Mouse (Mus musculus): Measurements from ENCODE around the gene Olfr1055.
"Not testable (repeated sequence)": the region's sequence is repeated elsewhere in the genome, so short reads cannot be mapped to it uniquely, and the experiment has no call there.

Gene Olfr1055

GRCm38 (mm10) chr2:86350184-86350583 lies at the start of gene Olfr1055:
Gene Olfr1055 (minus strand): TSS chr2:86350284.
- no peak for DNase-seq

- DNase-seq = no peak
Measured at GRCm38 (mm10) chr2:86395114-86395513, 45.0 kb upstream of the Olfr1055 start.

- DNase-seq = not testable (repeated sequence)
Measured at GRCm38 (mm10) chr2:86388461-86388860, 38.4 kb upstream of the Olfr1055 start, which contains the start of gene Olfr1058. Gene Olfr1058 (minus strand): TSS chr2:86388561.

GRCm38 (mm10) chr2:86378293-86378692 lies 28.2 kb upstream of the Olfr1055 start, which contains the start of gene Olfr1057:
Gene Olfr1057 (minus strand): TSS chr2:86378393.
- DNase-seq = no peak

- DNase-seq = not testable (repeated sequence)
Measured at GRCm38 (mm10) chr2:86366342-86366741, 16.3 kb upstream of the Olfr1055 start.

- no peak for DNase-seq
Measured at GRCm38 (mm10) chr2:86362369-86362768, 12.3 kb upstream of the Olfr1055 start, which contains the start of gene Olfr1056. Gene Olfr1056 (minus strand): TSS chr2:86362469.

GRCm38 (mm10) chr2:86351751-86352150 lies 1.7 kb upstream of the Olfr1055 start:
- DNase-seq = not testable (repeated sequence)

GRCm38 (mm10) chr2:86335333-86335732 lies 14.8 kb downstream of the Olfr1055 start, which contains the start of gene Olfr1054:
Gene Olfr1054 (minus strand): TSS chr2:86335433.
- no peak for DNase-seq

GRCm38 (mm10) chr2:86315184-86315583 lies 34.9 kb downstream of the Olfr1055 start, which contains the start of gene Olfr1053:
Gene Olfr1053 (minus strand): TSS chr2:86315284.
- DNase-seq = no peak

Measured in kidney, adult 18-20 months (tissue).